Mouse (Mus musculus) erythroblast, embryonic 14.5 days (primary cell): ENCODE results near the gene Arhgef39.

ENCODE experiments used
- GATA1 ChIP-seq: IDR thresholded peaks from 2 replicates; pipeline ENCODE4 v1.6.1; 2012; ENCODE audit warnings: low read length, inconsistent platforms, mixed read lengths
- TAL1 ChIP-seq: IDR thresholded peaks from 3 replicates; pipeline ENCODE4 v1.6.1; 2012; ENCODE audit warnings: low read length, inconsistent platforms, mixed read lengths

- TF ChIP-seq TAL1, result no peak
- no peak for TF ChIP-seq GATA1
These were observed 42.4 kb downstream of the Arhgef39 start for GRCm38 (mm10) chr4:43457124-43457523.
